Mouse (Mus musculus): Measurements from ENCODE around the gene Prkaa1. TPM values are rescaled to one million over a fixed set of nuclear protein-coding genes. Genes with fewer than 3 reads are reported as not detected.
"Not testable (repeated sequence)": the region's sequence is repeated elsewhere in the genome, so short reads cannot be mapped to it uniquely, and the experiment has no call there.

The Prkaa1 gene
- polyA plus RNA-seq, 1 experiment from 2014 or later = 19.7 TPM

- Histone ChIP-seq H3K36me3 (ENCODE audit: control insufficient read depth, insufficient read depth, low read length) (peaks cover 28% of the 10 kb centered on the region), H3K27ac (replicated peaks; ENCODE audit: low read depth, low read length) (no peak overlapping the region), H3K4me2 (ENCODE audit: low read length) (no peak overlapping the region), H3K4me3 (replicated peaks; ENCODE audit: low read depth, low read length) (no peak overlapping the region), H3K27me3 (ENCODE audit: control insufficient read depth, insufficient read depth, low read length) (no peaks in the 10 kb centered on the region), H3K9ac (replicated peaks; ENCODE audit: low read length) (no peak overlapping the region), H3K9me3 (ENCODE audit: control insufficient read depth, low read length) (no peaks in the 10 kb centered on the region), H3K4me1 (ENCODE audit: control insufficient read depth, insufficient read depth, low read length) (no peaks in the 10 kb centered on the region)
- no peak for ATAC-seq (ENCODE audit: low FRiP score, low TSS enrichment)
- no peak for DNase-seq
- 77% methylated on average over 4 of the region's 4 CpGs for WGBS
Observed at GRCm38 (mm10) chr15:5126456-5126855, 17.2 kb upstream of the Prkaa1 start.

GRCm38 (mm10) chr15:5127487-5127886, 16.2 kb upstream of the Prkaa1 start:
- Histone ChIP-seq H3K9me3 (ENCODE audit: control insufficient read depth, low read length) (no peaks in the 10 kb centered on the region), H3K27ac (replicated peaks; ENCODE audit: low read depth, low read length) (no peak overlapping the region), H3K27me3 (ENCODE audit: control insufficient read depth, insufficient read depth, low read length) (no peaks in the 10 kb centered on the region), H3K36me3 (ENCODE audit: control insufficient read depth, insufficient read depth, low read length) (peaks cover 18% of the 10 kb centered on the region), H3K4me2 (ENCODE audit: low read length) (no peak overlapping the region), H3K4me1 (ENCODE audit: control insufficient read depth, insufficient read depth, low read length) (no peaks in the 10 kb centered on the region), H3K4me3 (replicated peaks; ENCODE audit: low read depth, low read length) (no peak overlapping the region), H3K9ac (replicated peaks; ENCODE audit: low read length) (no peak overlapping the region)
- DNase-seq = no peak
- ATAC-seq (ENCODE audit: low FRiP score, low TSS enrichment) = no peak
- 88% methylated on average over 2 of the region's 2 CpGs for WGBS

- H3K4me3 ChIP-seq (replicated peaks; ENCODE audit: low read depth, low read length) = no peak overlapping the region
- no peaks in the 10 kb centered on the region for H3K27me3 ChIP-seq (ENCODE audit: control insufficient read depth, insufficient read depth, low read length)
- no peak overlapping the region for H3K4me2 ChIP-seq (ENCODE audit: low read length)
- DNase-seq (no peak), ATAC-seq (ENCODE audit: low FRiP score, low TSS enrichment) (no peak)
- H3K36me3 ChIP-seq (ENCODE audit: control insufficient read depth, insufficient read depth, low read length) = peaks cover 10% of the 10 kb centered on the region
- no peaks in the 10 kb centered on the region for H3K4me1 ChIP-seq (ENCODE audit: control insufficient read depth, insufficient read depth, low read length)
- H3K27ac ChIP-seq (replicated peaks; ENCODE audit: low read depth, low read length) = no peak overlapping the region
- H3K9me3 ChIP-seq (ENCODE audit: control insufficient read depth, low read length) = no peaks in the 10 kb centered on the region
- H3K9ac ChIP-seq (replicated peaks; ENCODE audit: low read length) = no peak overlapping the region
- 84% methylated on average over 5 of the region's 5 CpGs for WGBS
Observed at GRCm38 (mm10) chr15:5128176-5128940, 15.3 kb upstream of the Prkaa1 start.

- ATAC-seq (ENCODE audit: low FRiP score, low TSS enrichment) = no peak
- WGBS = 93% methylated on average over 12 of the region's 12 CpGs
- DNase-seq = no peak
- Histone ChIP-seq H3K27ac (replicated peaks; ENCODE audit: low read depth, low read length) (no peak overlapping the region), H3K9ac (replicated peaks; ENCODE audit: low read length) (no peak overlapping the region), H3K4me1 (ENCODE audit: control insufficient read depth, insufficient read depth, low read length) (no peaks in the 10 kb centered on the region), H3K27me3 (ENCODE audit: control insufficient read depth, insufficient read depth, low read length) (no peaks in the 10 kb centered on the region), H3K4me3 (replicated peaks; ENCODE audit: low read depth, low read length) (no peak overlapping the region), H3K36me3 (ENCODE audit: control insufficient read depth, insufficient read depth, low read length) (peaks cover 8% of the 10 kb centered on the region), H3K4me2 (ENCODE audit: low read length) (no peak overlapping the region), H3K9me3 (ENCODE audit: control insufficient read depth, low read length) (no peaks in the 10 kb centered on the region)
Observed at GRCm38 (mm10) chr15:5129111-5129805, 14.4 kb upstream of the Prkaa1 start.

- H3K27me3 ChIP-seq (ENCODE audit: control insufficient read depth, insufficient read depth, low read length); H3K4me1 ChIP-seq (ENCODE audit: control insufficient read depth, insufficient read depth, low read length); H3K9ac ChIP-seq (replicated peaks; ENCODE audit: low read length); H3K4me2 ChIP-seq (ENCODE audit: low read length); ATAC-seq (ENCODE audit: low FRiP score, low TSS enrichment); DNase-seq; H3K4me3 ChIP-seq (replicated peaks; ENCODE audit: low read depth, low read length); H3K27ac ChIP-seq (replicated peaks; ENCODE audit: low read depth, low read length); H3K9me3 ChIP-seq (ENCODE audit: control insufficient read depth, low read length); H3K36me3 ChIP-seq (ENCODE audit: control insufficient read depth, insufficient read depth, low read length): not testable (repeated sequence)
- 91% methylated on average over 14 of the region's 14 CpGs for WGBS
Observed at GRCm38 (mm10) chr15:5130887-5131668, 12.6 kb upstream of the Prkaa1 start.

GRCm38 (mm10) chr15:5133301-5133700, 10.4 kb upstream of the Prkaa1 start:
- Histone ChIP-seq H3K4me1 (ENCODE audit: control insufficient read depth, insufficient read depth, low read length) (no peaks in the 10 kb centered on the region), H3K27ac (replicated peaks; ENCODE audit: low read depth, low read length) (no peak overlapping the region), H3K9me3 (ENCODE audit: control insufficient read depth, low read length) (no peaks in the 10 kb centered on the region), H3K4me2 (ENCODE audit: low read length) (no peak overlapping the region), H3K27me3 (ENCODE audit: control insufficient read depth, insufficient read depth, low read length) (no peaks in the 10 kb centered on the region), H3K36me3 (ENCODE audit: control insufficient read depth, insufficient read depth, low read length) (no peaks in the 10 kb centered on the region), H3K4me3 (replicated peaks; ENCODE audit: low read depth, low read length) (no peak overlapping the region), H3K9ac (replicated peaks; ENCODE audit: low read length) (no peak overlapping the region)
- 63% methylated on average over 3 of the region's 3 CpGs for WGBS
- DNase-seq (no peak), ATAC-seq (ENCODE audit: low FRiP score, low TSS enrichment) (no peak)

- H3K4me1 ChIP-seq (ENCODE audit: control insufficient read depth, insufficient read depth, low read length) = no peaks in the 10 kb centered on the region
- ATAC-seq (ENCODE audit: low FRiP score, low TSS enrichment) = no peak
- 69% methylated on average over 3 of the region's 3 CpGs for WGBS
Observed at GRCm38 (mm10) chr15:5134179-5134578, 9.5 kb upstream of the Prkaa1 start.

GRCm38 (mm10) chr15:5134945-5135483, 8.6 kb upstream of the Prkaa1 start:
- Histone ChIP-seq H3K9ac (replicated peaks; ENCODE audit: low read length) (no peak overlapping the region), H3K4me1 (ENCODE audit: control insufficient read depth, insufficient read depth, low read length) (no peaks in the 10 kb centered on the region), H3K27ac (replicated peaks; ENCODE audit: low read depth, low read length) (no peak overlapping the region), H3K36me3 (ENCODE audit: control insufficient read depth, insufficient read depth, low read length) (no peaks in the 10 kb centered on the region), H3K4me3 (replicated peaks; ENCODE audit: low read depth, low read length) (no peak overlapping the region), H3K4me2 (ENCODE audit: low read length) (no peak overlapping the region), H3K27me3 (ENCODE audit: control insufficient read depth, insufficient read depth, low read length) (no peaks in the 10 kb centered on the region), H3K9me3 (ENCODE audit: control insufficient read depth, low read length) (no peaks in the 10 kb centered on the region)
- no peak for DNase-seq
- no peak for ATAC-seq (ENCODE audit: low FRiP score, low TSS enrichment)
- 83% methylated on average over 8 of the region's 8 CpGs for WGBS

More at GRCm38 (mm10) chr15:5134179-5134578, 9.5 kb upstream of the Prkaa1 start:
- Histone ChIP-seq H3K27me3 (ENCODE audit: control insufficient read depth, insufficient read depth, low read length) (no peaks in the 10 kb centered on the region), H3K4me3 (replicated peaks; ENCODE audit: low read depth, low read length) (no peak overlapping the region), H3K9ac (replicated peaks; ENCODE audit: low read length) (no peak overlapping the region), H3K9me3 (ENCODE audit: control insufficient read depth, low read length) (no peaks in the 10 kb centered on the region), H3K4me2 (ENCODE audit: low read length) (no peak overlapping the region), H3K27ac (replicated peaks; ENCODE audit: low read depth, low read length) (no peak overlapping the region), H3K36me3 (ENCODE audit: control insufficient read depth, insufficient read depth, low read length) (no peaks in the 10 kb centered on the region)
- DNase-seq = no peak
